In genomic region chr12:33235771-33236323, GRCm38 (mm10) we compare ENCODE assay signal across 9 mouse cellular contexts.
A peak's percentile ranks its signal among the peaks of the same experiment; 100 is the strongest.
DNase-seq lines count a peak whose midpoint lies in the region; ATAC-seq and TF ChIP-seq lines count a peak whose summit lies in the region.
"Had no signal": no experiment of that assay in that cellular context is flagged by ENCODE, and none has a peak within 500 bp of the region (broad histone marks: within the 10 kb centered on the region; RNA-seq: fewer than 3 reads in every experiment).

No protein-coding gene starts in this region.

- no peak for DNase-seq in liver, postnatal 0 days
- peak; percentile 40 for DNase-seq in embryo, embryonic 10.5 days (ENCODE audit: low spot score)
- peak; percentile 23 to 27 for DNase-seq in heart, adult 9 months (ENCODE audit: low spot score in 2 of 2)
- no peak for DNase-seq in spleen, postnatal 14 days (ENCODE audit: low spot score in 2 of 2)
- DNase-seq in frontal cortex, adult 2 months (ENCODE audit: extremely low spot score in 1 of 2, low spot score in 1 of 2): no peak

- no peak overlapping the region for H3K4me2 ChIP-seq in liver, embryonic 12.5 days
- no peak overlapping the region for H3K4me2 ChIP-seq in liver, postnatal 0 days (ENCODE audit: low read depth, low read length)
- H3K4me2 ChIP-seq in myocyte (ENCODE audit: low read depth): peak overlapping the region; percentile 91
- H3K4me2 ChIP-seq: limb, embryonic 15.5 days; stomach, embryonic 15.5 days had no signal

- no peaks in the 10 kb centered on the region for H3K9me3 ChIP-seq in liver, embryonic 12.5 days (replicated peaks)
- 0 out of 2 replicates have a peak, but pooled peaks cover 2% of the 10 kb centered on the region for H3K9me3 ChIP-seq in liver, postnatal 0 days (ENCODE audit: low read length)
- H3K9me3 ChIP-seq: limb, embryonic 15.5 days; stomach, embryonic 15.5 days had no signal

- WGBS in liver, embryonic 12.5 days (ENCODE audit: insufficient replicate concordance): 76% methylated on average over 13 of the region's 13 CpGs
- 78% methylated on average over 13 of the region's 13 CpGs for WGBS in liver, postnatal 0 days (ENCODE audit: insufficient replicate concordance)

- H3K27ac ChIP-seq in liver, embryonic 12.5 days: 0 out of 2 replicates have a peak overlapping the region, but pooled peaks have one; percentile 13
- no peak overlapping the region for H3K27ac ChIP-seq in liver, postnatal 0 days (ENCODE audit: low read depth)
- H3K27ac ChIP-seq: limb, embryonic 15.5 days; stomach, embryonic 15.5 days had no signal

- H3K4me3 ChIP-seq in liver, embryonic 12.5 days: no peak overlapping the region
- no peak overlapping the region for H3K4me3 ChIP-seq in liver, postnatal 0 days (ENCODE audit: low read depth, low read length)
- no peak overlapping the region for H3K4me3 ChIP-seq in myocyte
- H3K4me3 ChIP-seq: limb, embryonic 15.5 days; stomach, embryonic 15.5 days had no signal

- TF ChIP-seq EP300 in liver, postnatal 0 days (IDR thresholded peaks at IDR 0.05; ENCODE audit: low read depth): no peak

- TF ChIP-seq CTCF in liver, postnatal 0 days (IDR thresholded peaks at IDR 0.05; ENCODE audit: low read depth): no peak

- no peaks in the 10 kb centered on the region for H3K27me3 ChIP-seq in liver, embryonic 12.5 days (replicated peaks)
- no peaks in the 10 kb centered on the region for H3K27me3 ChIP-seq in liver, postnatal 0 days (ENCODE audit: insufficient read depth, low read length)
- H3K27me3 ChIP-seq in myocyte (ENCODE audit: control insufficient read depth, insufficient read depth, insufficient read length): no peaks in the 10 kb centered on the region
- H3K27me3 ChIP-seq: limb, embryonic 15.5 days; stomach, embryonic 15.5 days had no signal

- ATAC-seq in liver, embryonic 12.5 days: no peak
- ATAC-seq in liver, postnatal 0 days: no peak

- no peak overlapping the region for H3ac ChIP-seq in myocyte (ENCODE audit: control insufficient read depth, insufficient read length)

- TF ChIP-seq POLR2A in myocyte (IDR thresholded peaks at IDR 0.05; ENCODE audit: insufficient read length, low read depth): no peak

- H3K4me1 ChIP-seq in liver, embryonic 12.5 days: peaks cover 20% of the 10 kb centered on the region
- H3K4me1 ChIP-seq in liver, postnatal 0 days (ENCODE audit: insufficient read depth): no peaks in the 10 kb centered on the region

- no peak overlapping the region for H3K9ac ChIP-seq in liver, embryonic 12.5 days
- H3K9ac ChIP-seq in liver, postnatal 0 days (replicated peaks): no peak overlapping the region
- H3K9ac ChIP-seq: limb, embryonic 15.5 days; stomach, embryonic 15.5 days had no signal

- no peaks in the 10 kb centered on the region for H3K36me3 ChIP-seq in liver, embryonic 12.5 days
- no peaks in the 10 kb centered on the region for H3K36me3 ChIP-seq in liver, postnatal 0 days (replicated peaks; ENCODE audit: insufficient read depth, low read length)
- no peaks in the 10 kb centered on the region for H3K36me3 ChIP-seq in myocyte (ENCODE audit: control insufficient read depth, insufficient read depth)
- H3K36me3 ChIP-seq: limb, embryonic 15.5 days; stomach, embryonic 15.5 days had no signal

- no peaks in the 10 kb centered on the region for H3K79me2 ChIP-seq in myocyte (ENCODE audit: control insufficient read depth, insufficient read depth)

TF ChIP-seq in myocyte, 11 proteins besides CTCF, POLR2A, EP300 and RAD21:
- TF ChIP-seq MYOD1 (IDR thresholded peaks at IDR 0.05; ENCODE audit: control insufficient read depth in 1 of 3, insufficient read length in 2 of 3, low read depth in 2 of 3) (peak; percentile 71 to 95 (median 91)), MAX (IDR thresholded peaks at IDR 0.05; ENCODE audit: low read depth) (no peak), TCF12 (IDR thresholded peaks at IDR 0.05; ENCODE audit: insufficient read depth, poor library complexity, severe bottlenecking) (peak; percentile 40), MYOG (IDR thresholded peaks at IDR 0.05; ENCODE audit: control insufficient read depth in 1 of 3, insufficient read depth in 1 of 3, insufficient read length in 2 of 3, low read depth in 2 of 3) (peak; percentile 58 to 80 (median 74))

Comparison
In these comparisons a context has a peak if more than half of its experiments do, and no peak if none do; other contexts are left out.
1. DNase-seq: peak in embryo, embryonic 10.5 days (single experiment) and heart, adult 9 months (2 of 2); none in liver, postnatal 0 days (single experiment), spleen, postnatal 14 days (0 of 2) and frontal cortex, adult 2 months (0 of 2).